Mouse (Mus musculus) adrenal gland, postnatal 4 days (tissue): ENCODE data around the gene Rtkn2. TPM values are rescaled to one million over a fixed set of nuclear protein-coding genes. Genes with fewer than 3 reads are reported as not detected.

Source experiments
- DNase-seq, 2 experiments: peaks; one replicate each; pipeline ENCODE4 v3.0.0; 2021 to 2022; ENCODE audit warnings: low spot score in 2 of 2, mixed read lengths in 2 of 2
- total RNA-seq, 2 experiments: library from RNA; stranded (reverse); gene quantifications; 2 replicates each; pipeline ENCODE4 v1.2.3; 2021

Gene Rtkn2
- total RNA-seq, 2 experiments from 2014 or later = 2.0 to 2.6 TPM

DNA sequence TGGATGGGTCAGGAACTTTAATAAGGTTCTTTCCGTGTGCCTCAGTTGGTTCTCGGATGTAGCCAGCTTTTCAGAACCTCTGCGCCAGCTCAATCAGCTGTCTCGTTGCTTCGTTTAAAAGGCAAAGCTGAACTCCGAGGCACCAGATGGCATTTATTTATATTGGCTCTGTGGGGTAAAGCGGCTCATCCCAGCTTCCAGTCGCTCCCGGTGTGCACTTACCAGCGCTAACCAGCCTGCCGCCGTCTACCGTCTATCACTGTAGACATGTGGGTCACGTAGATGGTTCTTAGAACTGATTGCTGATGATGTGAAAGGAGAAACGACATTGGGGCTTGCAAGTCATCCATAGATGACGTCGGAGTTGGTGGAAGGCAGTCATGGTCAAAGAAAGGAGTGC, 5.7 kb downstream of the Rtkn2 start:
- DNase-seq = no peak

DNA sequence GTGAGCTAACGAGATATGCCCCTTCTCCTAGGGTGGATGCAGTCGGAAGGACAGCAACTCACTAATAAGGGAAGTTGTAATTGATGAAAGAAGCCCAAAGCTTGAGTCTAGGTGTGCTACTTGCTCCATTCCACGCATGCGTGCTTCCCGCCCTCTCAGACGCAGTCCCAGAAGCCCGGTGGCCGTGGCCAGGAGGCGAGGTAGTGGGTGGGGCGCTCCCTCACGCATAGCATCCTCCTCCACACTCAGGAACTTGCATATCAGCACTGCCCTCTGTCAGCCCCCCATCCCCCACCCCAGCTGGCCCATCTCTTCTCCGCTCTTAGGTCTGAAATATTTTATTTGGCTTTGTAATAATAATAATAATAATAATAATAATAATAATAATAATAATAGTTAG, 16.0 kb downstream of the Rtkn2 start:
- DNase-seq = no peak

DNA sequence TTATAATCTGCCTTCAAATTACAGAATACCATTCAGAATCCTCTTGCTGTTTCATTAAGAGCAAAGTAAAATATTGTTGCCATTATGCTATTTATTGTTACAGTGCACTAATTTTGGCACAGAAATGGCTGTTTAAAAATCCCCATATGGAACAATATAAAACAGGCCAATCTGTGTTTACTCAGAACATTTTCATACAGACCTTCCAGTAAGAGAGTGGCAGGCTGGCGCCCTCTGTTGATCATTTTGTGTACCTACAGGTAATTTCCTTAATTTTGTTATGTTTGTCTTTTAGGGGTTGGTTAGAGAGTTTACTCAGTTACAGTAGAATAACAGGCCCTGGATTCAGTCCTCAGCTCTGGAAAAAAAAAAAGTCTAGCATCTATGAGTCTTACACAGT, 16.8 kb downstream of the Rtkn2 start:
- DNase-seq = no peak

DNA sequence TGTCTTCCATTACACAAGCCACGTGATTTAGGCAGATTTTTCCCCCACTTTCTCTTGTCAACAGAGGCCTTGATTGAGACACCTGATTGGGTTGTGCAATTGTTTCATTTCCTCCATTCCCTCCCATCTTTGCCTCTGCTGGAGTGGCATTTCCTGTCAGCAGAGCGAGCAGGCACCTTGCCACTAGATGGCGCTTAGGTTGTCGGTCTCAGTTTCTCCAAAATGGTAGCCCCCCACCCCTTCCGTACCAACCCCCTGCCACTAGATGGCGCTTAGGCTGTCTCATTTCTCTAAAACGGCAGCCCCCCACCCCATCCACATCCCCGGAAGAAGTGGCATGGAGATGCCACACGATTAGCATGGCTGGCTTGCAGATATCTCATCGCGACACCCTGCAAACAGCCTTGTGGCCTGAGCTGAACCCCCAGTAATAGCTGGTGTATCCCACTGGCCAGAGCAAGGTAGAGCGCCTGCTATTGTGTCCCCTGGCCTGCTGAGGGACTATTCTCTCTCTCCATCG, 18.8 kb downstream of the Rtkn2 start:
- peak in 1 of 2 experiments; percentile 36 for DNase-seq

DNA sequence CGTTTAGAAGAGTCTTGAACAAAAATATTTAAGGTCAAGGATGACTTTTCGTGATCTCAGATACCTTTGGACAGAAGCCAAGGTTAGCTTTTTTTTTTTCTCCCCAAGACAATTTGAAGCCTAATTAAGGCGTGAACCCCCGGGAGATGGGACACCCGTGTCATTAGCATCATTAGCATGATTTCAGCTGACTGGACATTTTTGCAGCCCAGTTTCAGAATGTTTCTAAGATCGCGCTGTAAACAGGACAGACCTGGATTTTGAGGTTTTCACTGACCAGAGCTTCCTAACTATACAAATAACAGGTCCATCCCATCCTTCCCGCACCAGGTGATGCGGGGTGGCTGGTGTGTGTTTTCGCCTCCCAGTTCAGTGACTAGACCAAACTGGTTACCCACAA, 19.8 kb downstream of the Rtkn2 start:
- no peak for DNase-seq

DNA sequence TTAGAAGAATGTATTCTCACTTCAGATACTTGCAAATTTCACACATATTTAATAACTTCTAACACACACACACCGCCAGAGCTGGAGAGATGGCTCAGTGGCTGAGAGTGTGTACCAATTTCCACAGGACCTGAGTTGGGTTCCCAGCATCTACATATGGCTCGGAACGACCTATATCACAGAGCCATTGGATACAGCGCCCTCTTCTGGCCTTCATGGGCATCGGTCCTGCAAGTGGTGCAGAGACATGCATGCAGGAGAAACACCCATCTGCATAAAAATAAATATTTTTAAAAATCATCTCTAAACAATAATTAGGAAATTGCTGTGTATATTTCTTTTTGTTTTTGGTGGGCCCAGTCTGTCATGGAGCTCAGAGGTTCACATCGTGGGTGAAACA, 22.1 kb downstream of the Rtkn2 start:
- DNase-seq = no peak

DNA sequence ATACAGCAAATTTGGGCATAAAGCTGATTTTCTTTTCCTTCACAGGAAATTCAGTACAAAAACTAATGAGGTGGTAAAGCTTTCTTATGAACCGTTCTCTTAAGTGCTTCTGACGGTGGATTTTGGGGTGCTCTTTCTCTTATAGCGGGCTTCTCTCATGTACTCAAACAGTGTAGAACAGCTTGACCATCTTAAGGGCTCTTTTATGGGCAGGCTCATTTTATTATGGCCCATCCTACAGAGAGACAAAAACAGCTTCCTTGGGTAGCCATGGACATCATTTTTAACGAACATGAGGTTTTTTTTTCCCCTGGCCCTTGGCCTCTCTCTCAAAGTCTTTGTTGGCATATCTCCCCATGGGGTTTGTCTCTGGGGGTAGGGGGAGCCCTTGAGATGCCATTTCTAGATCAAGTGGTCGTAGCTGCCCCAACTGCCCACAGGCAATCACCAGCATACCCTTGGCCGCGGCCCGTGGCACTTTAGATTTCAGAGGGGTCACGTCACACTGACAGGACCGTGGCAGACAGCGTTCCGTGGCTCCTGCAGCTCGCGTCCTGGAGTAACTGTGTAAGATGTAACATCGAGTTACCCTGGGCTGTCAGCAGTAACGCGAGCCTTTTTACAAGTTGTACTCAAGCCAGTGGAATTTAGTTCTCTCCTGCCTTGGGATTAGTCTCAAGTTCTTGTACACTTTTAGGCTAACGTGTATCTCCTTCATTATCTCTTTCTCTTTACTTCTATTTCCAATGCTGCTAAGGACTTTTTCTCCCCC, 24.5 kb downstream of the Rtkn2 start:
- no peak for DNase-seq

DNA sequence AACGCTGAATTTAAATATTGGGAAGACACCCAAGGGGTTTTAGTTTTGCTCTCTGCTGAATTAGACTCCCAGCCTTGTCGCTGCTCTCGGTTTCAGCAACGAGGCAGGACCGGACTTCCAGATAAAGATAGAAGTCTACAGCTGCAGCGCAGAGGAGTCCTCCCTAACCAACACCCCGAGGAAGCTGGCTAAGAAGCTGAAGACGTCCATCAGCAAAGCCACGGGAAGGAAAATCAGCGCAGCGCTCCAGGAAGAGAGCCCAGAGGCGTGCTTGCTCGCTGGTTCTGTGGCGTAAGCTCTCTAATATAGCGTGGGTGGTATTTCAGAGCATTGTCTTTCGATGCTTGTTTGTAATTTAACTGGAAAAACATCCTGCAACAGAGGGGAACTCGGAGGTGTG, 26.0 kb downstream of the Rtkn2 start:
- DNase-seq = no peak

DNA sequence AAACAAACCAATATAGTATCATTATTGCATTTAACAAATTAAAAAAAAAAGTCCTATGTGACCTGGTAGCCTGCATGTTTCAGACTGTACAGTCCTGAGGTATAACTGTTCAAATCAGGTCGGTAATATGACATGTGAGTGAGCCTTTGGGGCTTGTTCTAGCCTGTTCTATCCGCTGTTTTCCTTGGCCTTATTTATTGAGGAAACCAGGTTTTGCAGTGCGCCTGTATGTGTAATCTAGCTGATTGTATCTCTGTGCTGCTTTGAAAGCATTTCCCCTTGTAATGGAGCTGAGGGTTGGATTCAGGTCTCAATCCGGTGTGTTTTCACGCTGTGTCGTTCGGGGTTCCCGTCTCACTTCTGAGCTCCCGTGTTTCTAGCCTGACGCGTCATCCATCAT, 27.1 kb downstream of the Rtkn2 start:
- DNase-seq = no peak

DNA sequence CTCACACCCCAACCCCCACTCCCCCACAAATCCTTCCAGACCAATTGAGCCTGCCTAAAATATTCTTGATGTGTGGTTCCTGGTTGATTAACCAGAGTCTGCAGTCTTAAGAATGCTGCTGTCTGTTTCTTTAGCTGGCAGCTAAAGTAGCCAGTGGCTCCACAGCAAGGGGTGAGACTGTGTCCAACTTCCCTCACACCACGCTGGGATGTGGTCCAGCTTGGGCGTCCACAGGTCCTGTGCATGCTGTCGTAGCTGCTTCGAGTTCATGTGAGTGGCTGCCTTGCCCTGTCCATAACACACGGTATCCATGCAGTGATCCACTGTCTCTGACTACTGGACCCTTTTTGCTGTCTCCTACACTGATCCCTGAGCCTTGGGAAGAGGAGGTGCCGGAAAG, 27.7 kb downstream of the Rtkn2 start:
- no peak for DNase-seq

DNA sequence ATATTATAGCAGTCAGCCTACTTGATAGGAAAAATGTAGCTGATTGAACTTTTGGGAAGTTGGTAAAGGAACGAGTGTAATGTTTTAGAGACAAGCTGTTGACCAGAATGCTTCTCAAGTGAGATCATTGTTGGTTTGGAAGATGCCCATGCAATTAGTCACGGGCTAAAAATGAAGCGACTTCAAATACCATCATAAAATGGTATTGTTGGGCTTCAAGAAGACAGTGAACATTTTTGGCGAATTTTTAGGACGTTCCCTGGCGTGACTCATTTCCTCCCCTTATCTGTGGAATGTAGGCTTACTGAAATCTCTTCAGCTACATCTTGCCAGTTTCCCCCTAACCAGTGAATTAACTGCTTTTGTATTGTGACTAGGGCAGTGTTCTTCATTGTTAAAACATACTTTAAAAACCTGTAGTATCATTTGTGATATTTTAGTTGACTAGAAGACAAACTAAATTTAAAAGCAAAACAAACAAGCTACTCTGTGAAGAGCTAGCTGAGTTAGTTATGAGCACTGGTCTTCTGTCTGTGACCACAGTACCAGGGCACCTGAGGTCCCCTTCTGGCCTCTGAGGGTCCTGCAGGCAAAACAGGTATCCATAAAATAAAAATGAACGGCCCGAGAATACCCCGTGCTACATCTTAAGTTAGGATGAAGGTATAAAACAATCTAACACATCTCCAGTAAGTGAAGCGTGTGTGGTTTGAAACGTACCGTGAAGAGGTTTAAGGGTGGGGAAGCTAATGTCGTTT, 29.0 kb downstream of the Rtkn2 start:
- DNase-seq = no peak

DNA sequence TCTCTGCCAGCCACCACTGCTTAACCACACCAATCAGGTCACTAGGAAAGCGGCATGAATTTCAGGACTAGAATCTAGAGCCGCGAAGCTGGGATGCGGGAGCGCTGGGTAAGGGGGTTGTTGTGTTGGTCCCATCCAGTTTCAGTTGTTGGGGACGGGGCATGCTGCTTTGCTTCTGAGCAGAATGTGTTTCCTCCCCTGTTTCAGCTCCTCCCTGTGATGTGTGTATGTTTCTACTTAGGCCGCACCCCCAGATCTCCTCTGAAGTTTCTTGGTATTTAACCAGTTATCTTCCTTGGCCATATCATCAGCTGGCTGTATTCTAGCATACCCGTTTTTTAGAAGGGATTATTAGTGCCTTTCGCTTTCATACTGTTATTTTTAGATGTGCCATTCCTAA, 29.9 kb downstream of the Rtkn2 start:
- DNase-seq = no peak

DNA sequence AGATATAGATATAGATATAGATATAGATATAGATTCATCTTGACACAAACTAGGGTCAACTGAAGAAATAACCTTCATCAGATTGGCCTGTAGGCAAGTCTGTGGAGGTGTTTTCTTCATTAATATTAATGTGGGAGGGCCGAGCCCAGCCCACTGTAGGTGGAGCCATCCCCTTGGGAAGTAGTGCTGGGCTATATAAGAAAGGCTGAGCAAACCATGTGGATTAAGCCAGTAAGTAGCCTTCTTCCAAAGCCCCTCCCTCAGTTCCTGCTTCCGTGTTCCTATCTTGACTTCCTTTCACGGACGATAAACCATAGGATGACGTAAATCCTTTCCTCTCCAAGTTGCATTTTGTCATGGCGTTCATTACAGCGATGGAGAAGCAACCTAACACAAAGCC, 30.5 kb downstream of the Rtkn2 start:
- no peak for DNase-seq

DNA sequence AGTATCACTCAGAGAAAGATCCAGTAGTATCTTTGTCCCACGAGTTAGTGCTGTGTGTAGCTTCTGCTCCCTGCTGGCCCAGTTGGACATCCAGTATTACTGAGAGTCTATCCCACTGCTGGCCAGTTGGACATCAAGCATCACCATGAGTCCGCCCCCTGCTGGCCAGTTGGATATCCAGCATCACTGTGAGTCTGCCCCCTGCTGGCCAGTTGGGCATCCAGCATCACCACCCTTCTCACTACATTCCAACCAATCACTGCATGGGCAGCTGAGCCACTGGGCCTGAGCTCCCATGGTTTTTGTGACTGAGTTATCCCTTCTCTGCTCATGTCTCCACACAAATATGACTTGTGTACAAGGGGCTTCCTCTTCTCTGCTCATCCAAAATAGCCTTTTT, 33.8 kb downstream of the Rtkn2 start:
- no peak for DNase-seq

DNA sequence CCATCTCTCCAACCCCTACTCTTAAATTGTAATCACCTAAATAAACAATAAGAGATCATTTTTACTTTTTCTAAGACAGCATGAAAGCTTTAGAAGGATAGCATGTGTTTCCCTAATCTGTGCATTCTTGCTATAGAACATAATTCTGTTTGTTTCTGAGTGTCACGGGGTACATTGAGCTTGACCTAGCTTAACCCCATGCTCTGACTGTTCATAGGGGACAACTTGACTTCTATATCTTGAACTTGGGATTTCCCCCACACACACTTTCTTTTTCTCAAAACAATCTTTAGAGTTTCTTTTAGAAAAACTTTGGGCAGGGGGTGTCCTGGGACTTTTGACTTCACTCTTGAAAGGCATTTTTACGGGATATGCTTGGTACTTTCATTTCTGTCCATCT, 41.4 kb downstream of the Rtkn2 start:
- DNase-seq = no peak

DNA sequence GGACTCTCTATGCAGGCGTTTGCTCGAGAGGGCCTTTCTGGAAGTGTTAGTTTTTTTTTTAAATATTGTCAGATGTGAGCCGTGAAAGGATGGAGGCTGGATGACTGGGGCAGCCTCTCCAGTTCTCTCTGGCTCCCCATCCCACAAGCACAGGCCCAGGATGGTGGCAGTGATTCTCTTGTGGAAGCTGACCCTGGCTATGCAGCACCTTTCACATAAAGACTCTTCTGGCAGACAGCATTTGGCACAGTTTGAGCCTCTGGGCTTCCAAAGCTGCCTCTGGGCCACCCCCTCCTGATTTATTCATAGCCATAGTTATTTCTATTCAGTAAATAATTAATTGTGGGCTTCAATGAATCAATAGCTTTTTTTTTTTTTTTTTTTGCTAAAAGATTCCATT, 46.3 kb downstream of the Rtkn2 start:
- DNase-seq = no peak

DNA sequence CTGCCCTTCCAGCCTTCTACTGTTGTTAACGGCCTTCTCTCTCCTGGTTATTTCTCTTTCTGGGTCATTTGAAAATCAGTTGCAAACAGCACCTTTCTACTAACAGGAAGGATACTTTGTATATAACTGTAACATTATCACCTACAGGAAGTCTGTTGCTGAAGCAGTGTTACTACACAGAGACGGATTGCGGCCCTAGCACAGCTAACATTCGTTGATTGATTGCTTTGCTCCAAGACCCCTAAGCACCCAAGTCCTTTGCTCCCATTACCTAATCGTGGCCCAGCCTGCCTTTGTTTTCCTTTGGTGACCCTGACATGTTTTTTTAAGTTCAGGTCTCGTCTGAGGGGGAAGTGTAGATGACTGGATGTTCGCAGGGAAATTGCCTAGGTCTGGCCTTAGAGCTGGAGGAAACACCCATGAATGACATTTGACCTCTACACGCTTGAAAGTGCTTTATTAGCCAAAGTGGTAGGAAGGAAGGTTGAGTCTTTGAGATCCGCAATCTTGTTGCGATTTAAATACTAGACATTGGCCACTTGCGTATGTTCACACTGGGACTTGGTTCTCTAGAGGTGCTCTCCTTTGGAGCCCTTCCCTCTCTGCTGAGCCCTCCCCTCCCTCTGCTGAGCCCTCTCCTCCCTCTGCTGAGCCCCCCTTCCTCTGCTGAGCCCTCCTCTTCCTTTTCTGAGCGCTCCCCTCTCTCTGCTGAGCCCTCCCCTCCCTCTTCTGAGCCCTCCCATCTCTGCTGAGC, 49.1 kb downstream of the Rtkn2 start:
- DNase-seq = no peak

DNA sequence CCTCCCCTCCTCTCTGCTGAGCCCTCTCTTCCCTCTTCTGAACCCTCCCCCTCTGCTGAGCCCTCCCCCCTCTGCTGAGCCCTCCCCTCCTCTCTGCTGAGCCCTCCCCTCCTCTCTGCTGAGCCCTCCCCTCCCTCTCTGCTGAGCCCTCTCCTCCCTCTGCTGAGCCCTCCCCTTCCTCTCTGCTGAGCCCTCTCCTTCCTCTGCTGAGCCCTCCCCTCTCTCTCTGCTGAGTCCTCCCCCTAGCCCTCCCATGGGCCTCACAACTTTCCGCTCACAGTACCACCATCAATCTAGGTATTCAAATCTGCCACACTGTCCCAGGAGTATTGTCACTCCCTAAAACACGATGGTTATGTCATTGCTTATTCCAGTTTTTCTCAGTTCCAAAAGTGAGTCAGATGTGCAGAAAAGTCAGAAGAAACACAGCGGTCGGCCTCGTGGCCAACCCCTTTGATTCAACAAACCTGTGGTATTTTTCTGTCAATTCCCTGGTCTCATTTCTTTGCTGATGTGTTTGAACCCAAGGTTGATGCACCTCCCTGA, 49.8 kb downstream of the Rtkn2 start:
- no peak for DNase-seq

DNA sequence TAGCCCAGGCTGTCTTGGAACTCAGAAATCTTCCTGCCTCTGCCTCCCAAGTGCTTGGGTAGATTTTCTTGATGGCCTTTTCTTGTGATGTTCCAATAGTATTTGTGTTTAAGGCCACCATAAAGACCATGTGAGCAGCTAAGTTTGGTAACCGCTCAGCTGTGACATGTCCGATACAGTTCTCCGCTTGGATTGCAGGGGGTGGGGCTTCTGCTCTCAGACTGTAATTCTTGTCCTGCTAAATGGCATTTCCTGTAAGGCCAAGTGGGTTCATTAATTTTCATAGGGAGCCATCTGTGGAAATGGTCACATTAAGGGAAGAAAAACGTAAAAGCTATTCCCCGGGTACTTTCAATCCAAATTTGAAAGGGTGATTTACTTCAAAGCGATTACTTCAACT, 50.7 kb downstream of the Rtkn2 start:
- DNase-seq = no peak

DNA sequence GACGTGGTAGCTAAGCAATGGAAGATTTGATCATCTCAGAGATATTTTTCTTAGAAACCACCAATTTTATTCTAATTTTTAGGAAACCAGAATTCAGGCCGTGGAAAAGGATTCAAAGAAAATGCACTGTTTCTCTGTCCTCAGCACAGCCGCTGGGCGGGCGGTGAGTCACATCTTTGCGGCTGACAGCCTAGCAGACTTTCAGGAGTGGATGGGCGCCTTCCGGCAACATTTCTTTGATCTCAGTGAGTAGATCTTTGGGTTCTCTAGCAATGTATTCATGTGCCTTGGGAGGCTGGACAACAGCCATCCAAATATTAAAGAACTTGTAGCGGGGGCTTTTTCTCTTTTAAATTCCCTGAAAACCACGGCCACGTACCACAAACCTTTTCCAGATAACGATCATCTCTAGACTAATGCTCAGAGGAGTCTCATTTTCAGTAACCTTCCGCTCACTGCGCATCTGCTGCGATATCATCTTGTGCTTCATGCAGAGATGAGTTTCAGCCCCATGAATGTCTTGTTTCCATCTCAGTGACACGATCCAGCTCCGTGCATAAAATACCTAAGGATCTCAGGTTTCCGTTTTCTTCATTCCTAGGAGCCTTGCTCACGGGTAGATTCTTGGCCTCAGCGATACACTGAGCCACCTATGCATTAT, 56.5 kb downstream of the Rtkn2 start:
- no peak for DNase-seq

DNA sequence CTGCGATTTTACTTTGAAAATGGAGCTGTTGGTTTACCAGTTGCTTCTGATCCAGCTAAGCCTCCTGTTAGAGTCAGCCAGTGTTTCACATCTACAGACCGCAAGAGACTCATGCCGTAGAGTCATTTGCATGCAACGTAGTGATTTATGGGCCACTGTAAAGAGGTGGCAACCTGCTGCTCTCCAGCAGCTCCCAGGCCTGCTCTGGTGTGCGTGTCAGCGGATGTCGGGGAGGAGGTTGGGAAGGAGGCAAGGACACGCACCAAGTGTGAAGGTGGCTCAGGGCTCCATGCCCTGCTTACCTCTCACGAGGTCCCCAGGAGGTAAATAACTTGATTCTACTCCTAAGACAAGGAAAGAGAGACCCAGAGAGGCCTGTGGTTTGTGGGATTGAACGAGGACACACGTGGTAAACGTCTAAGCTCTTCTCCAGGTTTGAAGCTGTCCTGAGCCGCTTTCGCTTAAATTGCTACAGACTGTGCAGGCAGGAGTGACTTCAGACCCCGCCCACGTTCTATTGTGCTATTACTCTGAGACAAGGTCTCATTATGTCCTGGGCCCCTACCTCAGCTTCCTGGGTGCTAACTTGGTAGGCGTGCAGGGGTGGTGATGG, 57.1 kb downstream of the Rtkn2 start:
- no peak for DNase-seq
